Mouse (Mus musculus) hindbrain, postnatal 0 days (tissue): ENCODE results near the gene Taf12. TPM values are rescaled to one million over a fixed set of nuclear protein-coding genes. Genes with fewer than 3 reads are reported as not detected.
"Not testable (repeated sequence)": the region's sequence is repeated elsewhere in the genome, so short reads cannot be mapped to it uniquely, and the experiment has no call there.

Experiments used
- ATAC-seq: fragments of 200-750 bp; cut with Nextera tagmentation; 2 replicates; pipeline ENCODE4 v1.8.0; 2017; ENCODE audit warnings: mild to moderate bottlenecking, moderate TSS enrichment, moderate library complexity
- DNase-seq: peaks from one replicate; pipeline ENCODE4 v3.0.0-alpha.2; 2015; ENCODE audit warnings: low spot score
- H3K27ac ChIP-seq: fragments of 300-500 bp; sonication (generic); 2 replicates; pipeline ENCODE4 v1.5.1; 2014; ENCODE audit warnings: mild to moderate bottlenecking
- H3K27me3 ChIP-seq: fragments of 300-500 bp; sonication (generic); 2 replicates; pipeline ENCODE4 v1.6.1; 2014; ENCODE audit warnings: low read length, mixed read lengths; ENCODE audit not compliant: insufficient read depth
- H3K36me3 ChIP-seq: fragments of 300-500 bp; sonication (generic); 2 replicates; pipeline ENCODE4 v1.6.1; 2014; ENCODE audit warnings: low read length, mixed read lengths; ENCODE audit not compliant: insufficient read depth
- H3K4me1 ChIP-seq: fragments of 300-500 bp; sonication (generic); 2 replicates; pipeline ENCODE4 v1.6.1; 2014; ENCODE audit warnings: antibody characterized with exemption, low read length, mixed read lengths; ENCODE audit not compliant: insufficient read depth
- H3K4me2 ChIP-seq: fragments of 300-500 bp; sonication (generic); 2 replicates; pipeline ENCODE4 v1.6.1; 2014; ENCODE audit warnings: low read depth, mild to moderate bottlenecking, low read length, moderate library complexity, mixed read lengths
- H3K4me3 ChIP-seq: fragments of 300-500 bp; sonication (generic); 2 replicates; pipeline ENCODE4 v1.5.1; 2014; ENCODE audit warnings: low read length
- H3K9ac ChIP-seq: fragments of 300-500 bp; sonication (generic); replicated peaks from 2 replicates; pipeline ENCODE4 v1.6.1; 2014; ENCODE audit warnings: mild to moderate bottlenecking, low read length, moderate library complexity, mixed read lengths
- H3K9me3 ChIP-seq: fragments of 300-500 bp; sonication (generic); 2 replicates; pipeline ENCODE4 v1.6.1; 2016; ENCODE audit warnings: low read length, mixed read lengths
- CTCF ChIP-seq: IDR thresholded peaks from 2 replicates; pipeline ENCODE4 v1.5.1; 2016; ENCODE audit warnings: antibody characterized with exemption, control low read depth, low read depth
- WGBS: fragments of 180-500 bp; shearing (Covaris S2); extraction: QIAGEN DNeasy Blood & Tissue Kit; methylation state at CpG from one replicate; pipeline ENCODE4 v1.1.7; 2014; 5-methylcytosine and 5-hydroxymethylcytosine counted together
- polyA plus RNA-seq: library from polyadenylated mRNA; unstranded; fragments of >200 nt; fragmentation: Nextera tagmentation; extraction: Ambion mirVana; gene quantifications from 2 replicates; pipeline ENCODE4 v1.2.1, GENCODE M21; 2015
- total RNA-seq: library from RNA; depleted of rRNA; stranded (reverse); fragments of >200 nt; gene quantifications from 2 replicates; pipeline ENCODE4 v1.2.3, GENCODE M21; 2014

Gene Taf12
- total and polyA plus RNA-seq, 2 experiments from 2014 or later: 7.6 to 30.5 TPM

GRCm38 (mm10) chr4:132268871-132269739, 5.1 kb upstream of the Taf12 start:
- DNase-seq: peak; percentile 33
- H3K9ac ChIP-seq: no peak overlapping the region
- 0 out of 2 replicates have a peak, but pooled peaks cover 4% of the 10 kb centered on the region for H3K4me1 ChIP-seq
- 10% methylated on average over 6 of the region's 6 CpGs for WGBS
- peak; percentile 50 for TF ChIP-seq CTCF
- H3K4me3 ChIP-seq: no peak overlapping the region
- H3K27ac ChIP-seq: peak overlapping the region; percentile 45; the same call in 1 of the 2 replicates
- H3K27me3 ChIP-seq: no peaks in the 10 kb centered on the region
- H3K36me3 ChIP-seq: no peaks in the 10 kb centered on the region
- H3K9me3 ChIP-seq: no peaks in the 10 kb centered on the region
- no peak overlapping the region; the same call in 1 of the 2 replicates for H3K4me2 ChIP-seq
- ATAC-seq: no peak

- H3K9ac ChIP-seq: peak overlapping the region; percentile 56
- TF ChIP-seq CTCF: peak; percentile 76
- DNase-seq (peak; percentile 94), ATAC-seq (peak; percentile 77)
- no peaks in the 10 kb centered on the region for H3K27me3 ChIP-seq
- H3K9me3 ChIP-seq: no peaks in the 10 kb centered on the region
- peak overlapping the region; percentile 94 for H3K27ac ChIP-seq
- no peaks in the 10 kb centered on the region for H3K36me3 ChIP-seq
- under 1% methylated on average over 35 of the region's 35 CpGs for whole genome bisulfite sequencing
- 0 out of 2 replicates have a peak, but pooled peaks cover 4% of the 10 kb centered on the region for H3K4me1 ChIP-seq
- H3K4me2 ChIP-seq: peak overlapping the region; percentile 64
- H3K4me3 ChIP-seq: peak overlapping the region; percentile 33
Measured at GRCm38 (mm10) chr4:132269740-132270560, 4.2 kb upstream of the Taf12 start.

GRCm38 (mm10) chr4:132273166-132273565, 1.0 kb upstream of the Taf12 start:
- Histone ChIP-seq H3K4me3 (peak overlapping the region; percentile 80; the same call in 1 of the 2 replicates), H3K36me3 (no peaks in the 10 kb centered on the region), H3K27me3 (no peaks in the 10 kb centered on the region), H3K4me2 (peak overlapping the region; percentile 96), H3K27ac (no peak overlapping the region), H3K4me1 (peaks cover 11% of the 10 kb centered on the region; the same call in 1 of the 2 replicates), H3K9me3 (no peaks in the 10 kb centered on the region), H3K9ac (peak overlapping the region; percentile 91; the same call in 1 of the 2 replicates)
- WGBS: 58% methylated on average over 2 of the region's 2 CpGs
- no peak for DNase-seq
- TF ChIP-seq CTCF: no peak
- no peak for ATAC-seq

- ATAC-seq: no peak
- DNase-seq: no peak
- Histone ChIP-seq H3K4me3 (no peak overlapping the region), H3K27ac (no peak overlapping the region), H3K4me1 (peaks cover 11% of the 10 kb centered on the region; the same call in 1 of the 2 replicates), H3K4me2 (no peak overlapping the region; the same call in 1 of the 2 replicates), H3K27me3 (no peaks in the 10 kb centered on the region), H3K9ac (no peak overlapping the region), H3K36me3 (no peaks in the 10 kb centered on the region), H3K9me3 (no peaks in the 10 kb centered on the region)
- 94% methylated on average over 3 of the region's 3 CpGs for WGBS
- TF ChIP-seq CTCF: no peak
Measured at GRCm38 (mm10) chr4:132275949-132276348, 1.8 kb downstream of the Taf12 start.

- H3K36me3 ChIP-seq: peaks cover 28% of the 10 kb centered on the region
- not testable (repeated sequence) for H3K4me1 ChIP-seq, H3K9ac ChIP-seq, H3K27me3 ChIP-seq, H3K4me3 ChIP-seq, H3K4me2 ChIP-seq, H3K9me3 ChIP-seq, H3K27ac ChIP-seq, ATAC-seq, DNase-seq
- 74% methylated on average over 2 of the region's 5 CpGs for WGBS
Measured at GRCm38 (mm10) chr4:132288840-132289239, 14.7 kb downstream of the Taf12 start.

DNA sequence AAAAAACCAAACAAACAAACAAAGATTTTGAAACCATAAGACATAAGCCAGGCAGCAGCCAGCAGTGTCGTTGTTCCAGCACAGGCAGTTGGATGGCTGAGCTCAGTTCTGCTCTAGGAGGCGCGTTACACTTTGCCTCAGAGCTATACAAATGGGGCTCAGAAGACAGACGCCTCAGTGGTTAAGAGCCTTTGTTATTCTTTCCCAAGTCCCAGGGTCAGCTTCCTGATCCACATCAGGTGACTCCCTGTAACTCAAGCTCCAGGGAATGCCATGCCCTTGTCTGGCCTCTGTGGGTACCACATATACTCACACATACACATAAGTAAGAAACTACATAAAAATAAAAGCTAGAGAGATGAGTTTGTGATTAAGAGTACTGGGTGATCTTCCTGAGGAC, 16.9 kb downstream of the Taf12 start:
- H3K4me3 ChIP-seq: no peak overlapping the region
- WGBS: 95% methylated on average over 4 of the region's 4 CpGs
- no peak for DNase-seq
- no peaks in the 10 kb centered on the region for H3K27me3 ChIP-seq
- peaks cover 11% of the 10 kb centered on the region; the same call in 1 of the 2 replicates for H3K36me3 ChIP-seq
- no peak overlapping the region for H3K4me2 ChIP-seq
- ATAC-seq: no peak
- no peaks in the 10 kb centered on the region for H3K4me1 ChIP-seq
- no peak overlapping the region for H3K9ac ChIP-seq
- H3K27ac ChIP-seq: no peak overlapping the region
- no peak for TF ChIP-seq CTCF
- H3K9me3 ChIP-seq: no peaks in the 10 kb centered on the region
